Mouse (Mus musculus) kidney, adult 2 months (tissue): ENCODE results near the gene Fyn.

Experiments used
- CTCF ChIP-seq: fragments of 200-500 bp; conservative IDR thresholded peaks from 2 replicates; pipeline ENCODE4 v1.5.1; 2011; ENCODE audit warnings: low read depth, mild to moderate bottlenecking, control low read depth, low read length, moderate library complexity, mixed read lengths; ENCODE audit not compliant: insufficient read depth, insufficient read length
- POLR2A ChIP-seq: fragments of 200-500 bp; IDR thresholded peaks from one replicate; pipeline ENCODE4 v1.6.1; 2011; ENCODE audit warnings: low read depth, low read length, control low read depth

GRCm38 (mm10) chr10:39613973-39614372, 245.3 kb downstream of the Fyn start:
- TF ChIP-seq CTCF = no peak
- no peak for TF ChIP-seq POLR2A
